Mouse (Mus musculus): Measurements from ENCODE around the gene Rps6kl1. TPM values are rescaled to one million over a fixed set of nuclear protein-coding genes. Genes with fewer than 3 reads are reported as not detected.

The Rps6kl1 gene
- total and polyA plus RNA-seq, 2 experiments from 2014 or later, result 35.0 to 48.6 TPM

DNA sequence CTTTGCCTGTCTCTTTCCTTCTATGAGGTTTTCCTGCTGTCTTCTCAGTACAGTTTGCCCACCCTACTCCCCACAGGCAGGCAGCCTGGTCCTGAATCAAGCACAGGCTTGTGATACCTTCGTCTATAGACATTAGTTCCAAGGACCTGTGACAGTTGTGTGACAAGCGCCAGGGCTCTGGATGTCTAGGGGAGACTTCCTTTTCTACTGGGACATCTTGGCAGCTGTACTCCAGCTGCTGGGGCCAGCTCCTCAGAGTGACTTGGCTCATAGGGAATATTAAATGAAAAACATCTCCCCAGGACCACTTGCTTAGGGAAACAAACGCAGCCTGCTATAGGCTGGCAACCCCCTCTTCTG lies 19.9 kb upstream of the Rps6kl1 start:
- no peaks in the 10 kb centered on the region for H3K27me3 ChIP-seq (ENCODE audit: insufficient read depth, low read length)
- no peak for DNase-seq (ENCODE audit: low spot score)
- no peak for ATAC-seq (ENCODE audit: low FRiP score)
- no peak overlapping the region for H3K4me3 ChIP-seq (ENCODE audit: low read depth, low read length)
- H3K9me3 ChIP-seq (ENCODE audit: low read length), result no peaks in the 10 kb centered on the region
- no peak for TF ChIP-seq CTCF (IDR thresholded peaks at IDR 0.05)
- no peaks in the 10 kb centered on the region for H3K36me3 ChIP-seq (ENCODE audit: insufficient read depth, low read length)
- H3K4me2 ChIP-seq (ENCODE audit: low read depth, low read length, poor library complexity, severe bottlenecking), result no peak overlapping the region
- H3K4me1 ChIP-seq (ENCODE audit: insufficient read depth, low read length), result 0 out of 2 replicates have a peak, but pooled peaks cover 3% of the 10 kb centered on the region
- 90% methylated on average over 3 of the region's 3 CpGs for WGBS
- H3K27ac ChIP-seq (ENCODE audit: low read depth, low read length), result no peak overlapping the region
- H3K9ac ChIP-seq (replicated peaks; ENCODE audit: low read length, poor library complexity, severe bottlenecking), result no peak overlapping the region

DNA sequence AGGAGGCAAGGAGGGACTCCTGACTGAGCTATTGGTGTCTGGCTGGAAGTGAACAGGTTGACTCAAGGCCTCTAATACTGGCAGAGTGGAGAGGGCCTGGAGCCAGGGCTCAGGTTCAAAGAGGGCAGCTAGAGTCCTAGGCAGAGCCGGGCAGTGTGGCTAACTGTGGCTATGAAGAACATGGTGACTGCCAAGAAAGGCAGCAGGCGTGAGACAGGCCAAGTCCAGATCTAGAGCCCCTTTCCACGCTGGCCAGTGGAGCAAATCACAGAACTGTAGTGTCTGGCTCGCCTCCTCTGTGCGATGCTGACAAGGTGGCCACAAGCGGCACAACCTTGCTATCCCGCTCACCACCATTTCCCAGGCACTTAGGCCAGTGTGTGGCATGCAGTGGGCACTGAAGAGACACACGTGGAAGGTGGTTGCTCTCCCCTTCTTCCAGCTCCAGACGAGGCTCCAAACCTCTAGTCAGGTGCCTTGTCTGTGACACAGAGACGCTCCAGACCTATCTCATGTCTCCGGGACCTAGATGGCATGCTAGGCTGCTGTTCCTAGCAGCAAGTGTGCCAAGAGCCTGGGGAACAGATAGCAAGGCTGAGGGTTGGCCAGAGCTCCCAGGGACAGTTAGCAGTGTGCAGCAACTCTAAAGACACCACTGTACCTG lies 19.4 kb upstream of the Rps6kl1 start:
- ATAC-seq (ENCODE audit: low FRiP score), result peak; percentile 53; the same call in 1 of the 2 replicates
- no peak for TF ChIP-seq CTCF (IDR thresholded peaks at IDR 0.05)

GRCm38 (mm10) chr12:85169877-85170276 lies 18.8 kb upstream of the Rps6kl1 start:
- Histone ChIP-seq H3K9me3 (ENCODE audit: low read length) (no peaks in the 10 kb centered on the region), H3K27me3 (ENCODE audit: insufficient read depth, low read length) (no peaks in the 10 kb centered on the region), H3K27ac (ENCODE audit: low read depth, low read length) (no peak overlapping the region), H3K4me2 (ENCODE audit: low read depth, low read length, poor library complexity, severe bottlenecking) (no peak overlapping the region), H3K4me3 (ENCODE audit: low read depth, low read length) (no peak overlapping the region), H3K9ac (replicated peaks; ENCODE audit: low read length, poor library complexity, severe bottlenecking) (no peak overlapping the region), H3K36me3 (ENCODE audit: insufficient read depth, low read length) (no peaks in the 10 kb centered on the region), H3K4me1 (ENCODE audit: insufficient read depth, low read length) (0 out of 2 replicates have a peak, but pooled peaks cover 3% of the 10 kb centered on the region)
- 52% methylated on average over 3 of the region's 3 CpGs for WGBS
- TF ChIP-seq CTCF (IDR thresholded peaks at IDR 0.05), result no peak
- peak; percentile 55 for DNase-seq (ENCODE audit: low spot score)
- peak; percentile 80 for ATAC-seq (ENCODE audit: low FRiP score)

More for the DNA sequence above, 19.4 kb upstream of the Rps6kl1 start:
- WGBS, result 84% methylated on average over 11 of the region's 11 CpGs
- no peak overlapping the region for H3K4me3 ChIP-seq (ENCODE audit: low read depth, low read length)
- H3K27ac ChIP-seq (ENCODE audit: low read depth, low read length), result no peak overlapping the region
- no peak overlapping the region for H3K4me2 ChIP-seq (ENCODE audit: low read depth, low read length, poor library complexity, severe bottlenecking)
- no peaks in the 10 kb centered on the region for H3K9me3 ChIP-seq (ENCODE audit: low read length)
- H3K27me3 ChIP-seq (ENCODE audit: insufficient read depth, low read length), result no peaks in the 10 kb centered on the region
- H3K4me1 ChIP-seq (ENCODE audit: insufficient read depth, low read length), result 0 out of 2 replicates have a peak, but pooled peaks cover 3% of the 10 kb centered on the region
- H3K9ac ChIP-seq (replicated peaks; ENCODE audit: low read length, poor library complexity, severe bottlenecking), result no peak overlapping the region
- DNase-seq (ENCODE audit: low spot score), result peak; percentile 62
- no peaks in the 10 kb centered on the region for H3K36me3 ChIP-seq (ENCODE audit: insufficient read depth, low read length)

DNA sequence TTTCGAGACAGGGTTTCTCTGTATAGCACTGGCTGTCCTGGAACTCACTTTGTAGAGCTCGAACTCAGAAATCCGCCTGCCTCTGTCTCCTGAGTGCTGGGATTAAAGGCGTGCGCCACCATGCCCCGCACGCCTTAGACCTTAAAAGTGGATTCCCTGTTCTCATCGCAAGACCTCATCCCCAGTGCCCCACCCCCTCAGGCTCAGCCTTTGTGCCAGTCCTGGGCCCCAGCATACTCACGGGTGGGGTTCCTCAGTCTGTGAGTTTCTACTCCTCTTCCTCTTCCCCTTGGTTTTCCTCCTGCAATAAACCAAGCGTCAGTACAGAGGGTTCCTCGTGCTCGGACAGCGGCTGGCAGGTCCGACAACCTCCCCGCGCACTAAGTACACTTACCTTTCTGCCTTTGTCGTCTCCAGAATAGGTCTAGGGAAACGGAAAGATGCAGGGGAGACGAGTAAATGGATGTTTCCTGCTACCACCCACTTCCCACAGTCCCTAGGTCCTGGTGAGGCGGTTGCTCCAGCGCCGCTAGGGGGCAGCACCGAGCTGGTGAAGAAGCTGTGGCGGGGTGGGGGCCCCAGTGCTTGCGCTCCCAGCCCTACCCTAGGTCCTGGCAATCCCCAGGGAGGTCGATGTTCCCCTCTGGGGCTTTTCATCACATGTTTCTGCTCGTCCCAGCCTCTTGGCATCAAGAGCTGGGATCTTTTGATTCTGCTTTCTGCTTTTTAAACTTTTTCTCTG lies 18.2 kb upstream of the Rps6kl1 start:
- H3K36me3 ChIP-seq (ENCODE audit: insufficient read depth, low read length), result no peaks in the 10 kb centered on the region
- ATAC-seq (ENCODE audit: low FRiP score) (peak; percentile 88), DNase-seq (ENCODE audit: low spot score) (peak; percentile 89)
- H3K4me2 ChIP-seq (ENCODE audit: low read depth, low read length, poor library complexity, severe bottlenecking), result peak overlapping the region; percentile 42
- TF ChIP-seq CTCF (IDR thresholded peaks at IDR 0.05), result peak; percentile 95
- peak overlapping the region; percentile 40; the same call in 1 of the 2 replicates for H3K9ac ChIP-seq (replicated peaks; ENCODE audit: low read length, poor library complexity, severe bottlenecking)
- 25% methylated on average over 27 of the region's 27 CpGs for WGBS
- no peaks in the 10 kb centered on the region for H3K9me3 ChIP-seq (ENCODE audit: low read length)
- H3K27me3 ChIP-seq (ENCODE audit: insufficient read depth, low read length), result no peaks in the 10 kb centered on the region
- H3K4me3 ChIP-seq (ENCODE audit: low read depth, low read length), result peak overlapping the region; percentile 33
- no peak overlapping the region for H3K27ac ChIP-seq (ENCODE audit: low read depth, low read length)
- H3K4me1 ChIP-seq (ENCODE audit: insufficient read depth, low read length), result 0 out of 2 replicates have a peak, but pooled peaks cover 3% of the 10 kb centered on the region

DNA sequence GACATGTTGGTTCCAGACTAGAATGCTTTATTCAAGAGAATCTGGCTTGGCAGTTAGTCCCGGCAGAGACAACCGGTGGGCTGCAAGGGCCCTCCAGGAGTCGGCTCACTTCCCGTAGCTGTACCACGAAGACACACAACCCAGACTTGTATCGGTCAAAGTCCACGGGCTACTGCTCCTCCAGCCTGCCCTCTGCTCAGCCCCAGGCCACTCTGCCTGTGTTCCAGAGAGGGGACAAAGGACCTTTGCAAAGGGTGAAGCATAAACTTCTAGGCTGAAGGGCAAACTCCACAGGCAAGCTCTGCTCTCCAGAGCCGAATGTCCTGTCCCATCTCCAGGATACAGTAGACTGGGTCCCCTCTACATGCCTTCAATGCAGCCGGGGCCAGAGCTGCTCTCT lies 15.6 kb upstream of the Rps6kl1 start:
- ATAC-seq (ENCODE audit: low FRiP score), result no peak
- no peak overlapping the region for H3K4me2 ChIP-seq (ENCODE audit: low read depth, low read length, poor library complexity, severe bottlenecking)
- WGBS, result 89% methylated on average over 9 of the region's 9 CpGs
- no peaks in the 10 kb centered on the region for H3K27me3 ChIP-seq (ENCODE audit: insufficient read depth, low read length)
- no peak overlapping the region for H3K4me3 ChIP-seq (ENCODE audit: low read depth, low read length)
- TF ChIP-seq CTCF (IDR thresholded peaks at IDR 0.05), result no peak
- H3K9ac ChIP-seq (replicated peaks; ENCODE audit: low read length, poor library complexity, severe bottlenecking), result no peak overlapping the region
- H3K36me3 ChIP-seq (ENCODE audit: insufficient read depth, low read length), result no peaks in the 10 kb centered on the region
- no peak overlapping the region for H3K27ac ChIP-seq (ENCODE audit: low read depth, low read length)
- H3K9me3 ChIP-seq (ENCODE audit: low read length), result no peaks in the 10 kb centered on the region
- H3K4me1 ChIP-seq (ENCODE audit: insufficient read depth, low read length), result no peaks in the 10 kb centered on the region
- no peak for DNase-seq (ENCODE audit: low spot score)

GRCm38 (mm10) chr12:85164996-85165395 lies 13.9 kb upstream of the Rps6kl1 start:
- 79% methylated on average over 5 of the region's 5 CpGs for WGBS

More at GRCm38 (mm10) chr12:85164996-85165395, 13.9 kb upstream of the Rps6kl1 start:
- DNase-seq (ENCODE audit: low spot score) (no peak), ATAC-seq (ENCODE audit: low FRiP score) (no peak)
- no peaks in the 10 kb centered on the region for H3K27me3 ChIP-seq (ENCODE audit: insufficient read depth, low read length)
- no peaks in the 10 kb centered on the region for H3K9me3 ChIP-seq (ENCODE audit: low read length)
- TF ChIP-seq CTCF (IDR thresholded peaks at IDR 0.05), result no peak
- H3K36me3 ChIP-seq (ENCODE audit: insufficient read depth, low read length), result no peaks in the 10 kb centered on the region
- H3K4me1 ChIP-seq (ENCODE audit: insufficient read depth, low read length), result no peaks in the 10 kb centered on the region
- H3K4me2 ChIP-seq (ENCODE audit: low read depth, low read length, poor library complexity, severe bottlenecking), result no peak overlapping the region
- H3K27ac ChIP-seq (ENCODE audit: low read depth, low read length), result no peak overlapping the region
- H3K4me3 ChIP-seq (ENCODE audit: low read depth, low read length), result no peak overlapping the region
- H3K9ac ChIP-seq (replicated peaks; ENCODE audit: low read length, poor library complexity, severe bottlenecking), result no peak overlapping the region
